Mouse (Mus musculus) adrenal gland, adult 18-20 months (tissue): ENCODE results near the gene Ttll11. TPM values are rescaled to one million over a fixed set of nuclear protein-coding genes. Genes with fewer than 3 reads are reported as not detected.

ENCODE experiments used
- DNase-seq, 2 experiments: peaks; one replicate each; pipeline ENCODE4 v3.0.0; 2021 to 2022; ENCODE audit warnings: low spot score in 2 of 2
- total RNA-seq, 2 experiments: library from RNA; stranded (reverse); gene quantifications; 1 replicate in 1 of 2; 2 replicates in 1 of 2; pipeline ENCODE4 v1.2.3; 2021

The Ttll11 gene
- total RNA-seq, 2 experiments from 2014 or later: 2.2 to 5.7 TPM

GRCm38 (mm10) chr2:35779266-35779665 lies 200.4 kb downstream of the Ttll11 start:
- no peak for DNase-seq

GRCm38 (mm10) chr2:35776935-35777334 lies 202.8 kb downstream of the Ttll11 start:
- DNase-seq: no peak

- no peak for DNase-seq
Measured at GRCm38 (mm10) chr2:35775651-35776055, 204.1 kb downstream of the Ttll11 start.

- DNase-seq: no peak
Measured at GRCm38 (mm10) chr2:35770541-35770940, 209.2 kb downstream of the Ttll11 start.

- DNase-seq: no peak
Measured at GRCm38 (mm10) chr2:35769398-35769797, 210.3 kb downstream of the Ttll11 start.

GRCm38 (mm10) chr2:35768538-35769238 lies 211.0 kb downstream of the Ttll11 start:
- DNase-seq: no peak

GRCm38 (mm10) chr2:35767834-35768537 lies 211.7 kb downstream of the Ttll11 start:
- DNase-seq: no peak

- no peak for DNase-seq
Measured at GRCm38 (mm10) chr2:35764328-35764727, 215.4 kb downstream of the Ttll11 start.

- DNase-seq: no peak
Measured at GRCm38 (mm10) chr2:35763818-35764217, 215.9 kb downstream of the Ttll11 start.

- DNase-seq: no peak
Measured at GRCm38 (mm10) chr2:35761458-35761857, 218.3 kb downstream of the Ttll11 start.

GRCm38 (mm10) chr2:35760867-35761266 lies 218.8 kb downstream of the Ttll11 start:
- DNase-seq: no peak

GRCm38 (mm10) chr2:35760352-35760751 lies 219.4 kb downstream of the Ttll11 start:
- DNase-seq: no peak

- no peak for DNase-seq
Measured at GRCm38 (mm10) chr2:35756467-35756866, 223.2 kb downstream of the Ttll11 start.

- DNase-seq: no peak
Measured at GRCm38 (mm10) chr2:35751781-35752505, 227.8 kb downstream of the Ttll11 start.

- DNase-seq: no peak
Measured at GRCm38 (mm10) chr2:35750533-35751141, 229.1 kb downstream of the Ttll11 start.

GRCm38 (mm10) chr2:35747371-35748035 lies 232.2 kb downstream of the Ttll11 start:
- DNase-seq: no peak

GRCm38 (mm10) chr2:35746638-35747037 lies 233.1 kb downstream of the Ttll11 start:
- DNase-seq: no peak

- no peak for DNase-seq
Measured at GRCm38 (mm10) chr2:35745876-35746275, 233.8 kb downstream of the Ttll11 start.

- DNase-seq: no peak
Measured at GRCm38 (mm10) chr2:35739669-35740254, 240.0 kb downstream of the Ttll11 start.

- DNase-seq: no peak
Measured at GRCm38 (mm10) chr2:35737467-35738027, 242.2 kb downstream of the Ttll11 start.
